Mouse (Mus musculus) gastrocnemius, postnatal 10 days (tissue): ENCODE results near the gene Neu1. TPM values are rescaled to one million over a fixed set of nuclear protein-coding genes. Genes with fewer than 3 reads are reported as not detected.
"Not testable (repeated sequence)": the region's sequence is repeated elsewhere in the genome, so short reads cannot be mapped to it uniquely, and the experiment has no call there.

ENCODE experiments used
- DNase-seq: peaks from one replicate; pipeline ENCODE4 v3.0.0; 2021; ENCODE audit warnings: mixed read lengths
- total RNA-seq, 2 experiments: library from RNA; stranded (reverse); gene quantifications; 2 replicates each; pipeline ENCODE4 v1.2.3; 2021

Neu1 gene
- total RNA-seq, 2 experiments from 2014 or later, result 8.3 to 8.9 TPM

GRCm38 (mm10) chr17:34969822-34970221 is 38.8 kb downstream of the Neu1 start, which contains the start of gene Gm20481:
Gene Gm20481, plus strand, starts transcription at chr17:34969912.
- not testable (repeated sequence) for DNase-seq

- DNase-seq, result not testable (repeated sequence)
Observed at GRCm38 (mm10) chr17:34970850-34971249, 39.8 kb downstream of the Neu1 start.

DNA sequence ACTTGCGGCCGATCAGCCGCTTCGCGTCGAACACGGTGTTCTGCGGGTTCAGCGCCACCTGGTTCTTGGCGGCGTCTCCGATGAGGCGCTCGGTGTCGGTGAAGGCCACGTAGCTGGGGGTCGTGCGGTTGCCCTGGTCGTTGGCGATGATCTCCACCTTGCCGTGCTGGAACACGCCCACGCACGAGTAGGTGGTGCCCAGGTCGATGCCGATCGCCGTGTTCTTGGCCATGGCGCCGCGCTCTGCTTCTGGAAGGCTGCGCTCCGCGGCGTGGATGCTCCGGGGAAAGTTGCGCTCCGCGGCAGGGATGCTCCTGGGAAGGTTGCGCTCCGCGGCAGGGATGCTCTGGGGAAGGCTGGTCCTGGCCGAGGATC is 40.6 kb downstream of the Neu1 start:
- DNase-seq, result not testable (repeated sequence)

DNA sequence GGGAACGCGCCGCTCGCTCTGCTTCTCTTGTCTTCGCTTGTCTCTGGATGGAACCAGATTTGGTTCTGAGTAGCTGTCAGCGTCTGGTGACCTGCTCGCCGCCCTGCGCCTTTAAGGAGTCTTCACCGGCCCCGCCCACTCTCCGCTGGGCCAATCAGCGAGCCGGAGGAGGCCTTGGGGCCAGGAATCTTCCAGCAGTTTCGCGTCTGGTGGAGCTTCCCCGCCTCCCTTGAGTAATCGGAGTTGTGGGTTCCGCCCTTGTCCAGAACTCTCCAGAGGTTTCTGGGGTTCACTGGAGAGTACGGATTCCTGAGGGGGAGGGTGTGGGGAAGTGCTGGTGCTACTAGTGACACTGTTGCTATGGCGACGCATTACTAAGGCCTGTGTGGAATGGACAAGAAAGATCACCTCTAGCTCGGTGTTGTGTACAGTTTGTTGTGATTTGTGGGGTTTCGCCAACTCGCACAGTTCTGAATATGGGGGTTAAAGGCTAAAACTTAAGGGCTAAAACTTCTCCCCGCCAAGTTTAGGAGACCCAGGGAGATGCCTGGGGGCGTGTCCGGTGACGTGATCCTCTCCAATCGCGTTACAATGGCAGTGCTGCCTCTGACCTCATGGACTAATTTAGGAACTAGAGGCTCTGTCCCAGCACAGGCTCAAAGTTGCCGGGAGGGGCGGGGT is 41.2 kb downstream of the Neu1 start, which contains the start of the genes Hspa1a and Hspa1l:
TSS of gene Hspa1a (minus strand) at position 88 of the 681 bp plus-strand sequence.
TSS of gene Hspa1l (plus strand) at position 635 of the 681 bp plus-strand sequence.
- DNase-seq, result peak; percentile 66

- no peak for DNase-seq
Observed at GRCm38 (mm10) chr17:34975581-34976492, 44.8 kb downstream of the Neu1 start.

DNA sequence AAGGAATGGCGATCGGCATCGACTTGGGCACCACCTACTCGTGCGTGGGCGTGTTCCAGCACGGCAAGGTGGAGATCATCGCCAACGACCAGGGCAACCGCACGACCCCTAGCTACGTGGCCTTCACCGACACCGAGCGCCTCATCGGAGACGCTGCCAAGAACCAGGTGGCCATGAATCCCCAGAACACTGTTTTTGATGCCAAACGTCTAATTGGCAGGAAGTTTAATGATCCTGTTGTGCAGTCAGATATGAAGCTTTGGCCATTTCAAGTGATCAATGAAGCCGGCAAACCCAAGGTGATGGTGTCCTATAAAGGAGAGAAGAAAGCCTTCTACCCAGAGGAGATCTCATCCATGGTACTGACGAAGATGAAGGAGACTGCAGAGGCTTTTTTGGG is 45.9 kb downstream of the Neu1 start:
- DNase-seq, result no peak

GRCm38 (mm10) chr17:34978239-34978638 is 47.2 kb downstream of the Neu1 start:
- DNase-seq, result no peak

- no peak for DNase-seq
Observed at GRCm38 (mm10) chr17:34979631-34980030, 48.6 kb downstream of the Neu1 start.

DNA sequence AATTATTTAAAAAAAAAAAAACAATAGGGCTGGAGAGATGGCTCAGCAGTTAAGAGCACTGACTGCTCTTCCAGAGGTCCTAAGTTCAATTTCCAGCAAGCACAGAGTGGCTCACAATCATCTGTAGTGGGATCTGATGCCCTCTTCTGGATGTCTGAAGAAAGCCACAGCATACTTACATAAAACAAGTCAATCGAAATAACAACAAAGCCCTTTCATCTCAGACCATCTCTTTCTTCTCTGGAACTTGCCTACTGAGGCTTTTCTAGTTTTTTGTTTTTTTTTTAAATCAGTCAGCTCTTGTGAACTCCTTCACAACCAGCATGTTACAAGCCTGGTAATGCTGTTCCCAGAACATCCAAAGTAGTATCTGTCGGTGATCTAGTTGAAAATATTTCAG is 49.6 kb downstream of the Neu1 start:
- no peak for DNase-seq

DNA sequence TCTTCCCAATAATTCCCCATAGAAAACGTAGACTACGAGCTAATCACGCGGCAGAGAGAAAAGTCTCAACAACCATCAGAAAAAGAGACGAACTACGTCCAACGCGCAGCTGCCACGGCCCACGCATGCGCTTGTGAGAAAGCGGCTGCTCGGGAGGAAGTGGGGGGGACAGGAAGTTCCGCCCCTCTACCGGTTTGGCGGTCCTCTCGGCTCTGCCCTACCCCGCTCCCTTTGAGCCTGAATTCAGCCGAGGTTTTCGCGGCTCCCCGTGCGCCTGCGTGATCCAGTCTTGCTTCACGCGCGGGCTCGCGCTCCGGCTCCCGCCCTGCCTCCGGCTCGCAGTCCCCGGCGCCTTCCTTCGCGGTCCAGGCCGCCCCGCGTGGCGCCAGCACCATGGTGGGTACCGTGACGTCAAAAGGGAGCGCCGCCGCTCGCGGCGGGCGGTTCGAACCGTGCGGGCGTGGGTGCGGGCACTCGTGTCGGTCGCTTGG is 50.7 kb downstream of the Neu1 start, which contains the start of gene Lsm2:
TSS of gene Lsm2 (plus strand) at position 173 of the 491 bp plus-strand sequence.
- peak; percentile 85 for DNase-seq

DNA sequence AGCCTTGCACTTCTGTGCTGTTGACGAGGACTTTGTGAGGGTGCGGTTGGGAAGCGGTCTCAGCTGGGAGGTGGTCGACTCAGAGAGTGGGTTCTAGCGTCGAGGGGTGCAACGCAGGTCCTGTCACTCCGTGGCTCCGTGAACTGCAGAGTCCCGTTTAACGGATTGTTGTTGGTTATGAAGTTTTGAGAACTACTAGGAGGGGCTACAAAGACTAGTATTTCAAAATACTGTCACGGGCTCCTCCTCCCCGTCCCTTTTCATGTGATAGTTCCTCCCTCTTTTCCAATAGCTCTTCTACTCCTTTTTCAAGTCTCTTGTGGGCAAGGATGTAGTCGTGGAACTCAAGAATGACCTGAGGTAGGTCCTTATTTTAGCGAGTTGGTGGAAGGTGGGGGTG is 51.3 kb downstream of the Neu1 start:
- DNase-seq, result no peak

- DNase-seq, result no peak
Observed at GRCm38 (mm10) chr17:34984218-34984617, 53.2 kb downstream of the Neu1 start.

Other genes with a start within 250 kb of the Neu1 start
- 1 to 10 TPM; 2.0 to 3.3 TPM for gene C4b, start 187.4 kb upstream of the Neu1 start, total RNA-seq
- under 1 TPM; 0.31 to 0.36 TPM for gene Cyp21a1, start 126.7 kb upstream of the Neu1 start, total RNA-seq
- 1 to 10 TPM; 8.9 to 9.0 TPM for gene Stk19, start 94.3 kb upstream of the Neu1 start, total RNA-seq
- gene Dxo, start 94.2 kb upstream of the Neu1 start, total RNA-seq, result 10 to 100 TPM; 12.3 to 15.3 TPM
- gene Skiv2l, start 81.0 kb upstream of the Neu1 start, total RNA-seq, result 10 to 100 TPM; 19.6 to 22.2 TPM
- gene Nelfe, start 80.9 kb upstream of the Neu1 start, total RNA-seq, result 10 to 100 TPM; 13.7 to 17.3 TPM
- 1 to 10 TPM; 1.9 to 4.1 TPM for gene Cfb, start 68.7 kb upstream of the Neu1 start, total RNA-seq
- gene Zbtb12, start 51.8 kb upstream of the Neu1 start, total RNA-seq, result 1 to 10 TPM; 4.6 to 7.3 TPM
- not detected for gene Gm20547, start 49.2 kb upstream of the Neu1 start, total RNA-seq
- 1 to 10 TPM; 4.3 to 5.6 TPM for gene C2, start 33.0 kb upstream of the Neu1 start, total RNA-seq
- gene Ehmt2, start 32.8 kb upstream of the Neu1 start, total RNA-seq, result 10 to 100 TPM; 40.9 to 53.7 TPM
- not detected for gene Slc44a4, start 16.8 kb upstream of the Neu1 start, total RNA-seq
- 1 to 10 TPM; 2.2 to 4.3 TPM for gene Hspa1b, start 28.0 kb downstream of the Neu1 start, total RNA-seq
- gene Gm20481, start 38.7 kb downstream of the Neu1 start, total RNA-seq, result not detected
- gene Hspa1a, start 40.9 kb downstream of the Neu1 start, total RNA-seq, result 1 to 10 TPM; 3.8 to 6.4 TPM
- gene Hspa1l, start 41.5 kb downstream of the Neu1 start, total RNA-seq, result 1 to 10 TPM; 6.2 to 9.9 TPM
- 10 to 100 TPM; 24.7 to 28.2 TPM for gene Lsm2, start 50.6 kb downstream of the Neu1 start, total RNA-seq
- 10 to 100 TPM; 31.4 to 40.7 TPM for gene Vars, start 69.7 kb downstream of the Neu1 start, total RNA-seq
- gene Vwa7, start 85.3 kb downstream of the Neu1 start, total RNA-seq, result 1 to 10 TPM; 2.0 to 2.5 TPM
- gene Sapcd1, start 96.8 kb downstream of the Neu1 start, total RNA-seq, result 1 to 10 TPM; 2.8 to 3.1 TPM
- gene Msh5, start 115.5 kb downstream of the Neu1 start, total RNA-seq, result 1 to 10 TPM; 1.5 to 3.5 TPM
- gene Clic1, start 118.7 kb downstream of the Neu1 start, total RNA-seq, result 10 to 100 TPM; 39.2 to 50.5 TPM
- gene Ddah2, start 127.8 kb downstream of the Neu1 start, total RNA-seq, result 10 to 100 TPM; 45.3 to 51.9 TPM
- not detected for gene Ly6g6c, start 134.1 kb downstream of the Neu1 start, total RNA-seq
- gene Mpig6b, start 134.9 kb downstream of the Neu1 start, total RNA-seq, result under 1 TPM in 1 of 2 experiments, not detected in 1; 0.20 TPM
- not detected for gene Ly6g6e, start 145.6 kb downstream of the Neu1 start, total RNA-seq
- gene Ly6g6d, start 146.8 kb downstream of the Neu1 start, total RNA-seq, result under 1 TPM in 1 of 2 experiments, not detected in 1; 0.97 TPM
- gene Ly6g6f, start 154.4 kb downstream of the Neu1 start, total RNA-seq, result under 1 TPM in 1 of 2 experiments, not detected in 1; 0.23 TPM
- gene Abhd16a, start 158.0 kb downstream of the Neu1 start, total RNA-seq, result 10 to 100 TPM; 59.1 to 65.0 TPM
- gene Ly6g5c, start 177.0 kb downstream of the Neu1 start, total RNA-seq, result not detected
- under 1 TPM in 1 of 2 experiments, not detected in 1; 0.34 TPM for gene Ly6g5b, start 184.2 kb downstream of the Neu1 start, total RNA-seq
- 1 to 10 TPM; 4.9 to 6.3 TPM for gene Gpank1, start 190.2 kb downstream of the Neu1 start, total RNA-seq
- gene Csnk2b, start 190.8 kb downstream of the Neu1 start, total RNA-seq, result 100 to 1,000 TPM; 165 to 166 TPM
- 10 to 100 TPM; 11.8 to 18.8 TPM for gene D17H6S53E, start 195.1 kb downstream of the Neu1 start, total RNA-seq
- not detected for gene Apom, start 200.8 kb downstream of the Neu1 start, total RNA-seq
- 100 to 1,000 TPM; 217 to 220 TPM for gene Bag6, start 203.9 kb downstream of the Neu1 start, total RNA-seq
- 100 to 1,000 TPM; 128 to 149 TPM for gene Prrc2a, start 233.6 kb downstream of the Neu1 start, total RNA-seq
- gene Aif1, start 244.8 kb downstream of the Neu1 start, total RNA-seq, result 1 to 10 TPM; 2.4 to 2.6 TPM